Mouse (Mus musculus) kidney, adult 2 months (tissue): ENCODE measurements around the gene Casp9.

Experiments used
- CTCF ChIP-seq: fragments of 200-500 bp; conservative IDR thresholded peaks from 2 replicates; pipeline ENCODE4 v1.5.1; 2011; ENCODE audit warnings: low read depth, mild to moderate bottlenecking, control low read depth, low read length, moderate library complexity, mixed read lengths; ENCODE audit not compliant: insufficient read depth, insufficient read length
- POLR2A ChIP-seq: fragments of 200-500 bp; IDR thresholded peaks from one replicate; pipeline ENCODE4 v1.6.1; 2011; ENCODE audit warnings: low read depth, low read length, control low read depth

DNA sequence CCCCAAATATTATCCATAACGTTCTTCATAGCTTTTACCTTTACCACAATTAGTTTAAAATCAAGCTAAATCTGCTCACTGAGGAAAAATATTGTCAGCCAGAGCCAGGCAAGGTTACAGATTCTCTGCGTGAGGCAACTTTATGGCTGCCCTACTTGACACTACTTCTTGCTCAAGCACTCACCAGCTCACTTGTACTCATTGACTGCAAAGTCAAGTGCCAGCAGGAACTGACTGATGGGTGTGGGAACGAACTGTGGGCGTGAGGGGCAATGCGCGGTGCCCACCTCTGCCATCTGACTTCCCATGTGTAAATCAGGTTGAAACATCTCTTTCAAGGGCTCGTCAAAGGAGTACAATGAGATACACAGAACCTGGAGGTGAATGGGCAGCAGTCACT is 6.0 kb upstream of the Casp9 start:
- TF ChIP-seq CTCF (no peak), POLR2A (no peak)
